Mouse (Mus musculus) bone marrow macrophage, adult 2 months (primary cell): ENCODE measurements around the gene Tor1aip1.

Experiments used
- CTCF ChIP-seq: IDR thresholded peaks from 2 replicates; pipeline ENCODE4 v1.5.1; 2012; ENCODE audit warnings: low read depth, mild to moderate bottlenecking, low read length, moderate library complexity
- POLR2A ChIP-seq: IDR thresholded peaks from 2 replicates; pipeline ENCODE4 v1.6.1; 2012; ENCODE audit warnings: mild to moderate bottlenecking, low read depth, low read length, borderline replicate concordance

DNA sequence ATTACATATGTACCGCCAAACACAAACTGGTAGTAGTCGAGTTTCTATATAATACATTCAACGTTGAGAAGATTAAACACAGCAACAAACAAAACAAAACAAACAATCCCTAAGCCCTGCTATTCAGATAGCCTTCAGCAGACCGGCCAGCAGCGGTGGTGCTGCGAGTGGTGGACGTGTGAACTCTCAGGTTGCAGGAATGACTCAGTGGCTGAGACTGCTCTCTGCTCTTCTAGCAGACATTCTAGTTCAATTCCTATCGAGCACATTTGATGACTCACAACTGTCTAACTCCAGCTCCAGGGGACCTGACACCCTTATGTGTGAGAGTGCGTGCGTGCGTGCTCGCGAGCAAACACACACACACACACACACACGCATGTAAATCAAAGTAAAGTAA, 33.8 kb upstream of the Tor1aip1 start:
- no peak for TF ChIP-seq POLR2A
- TF ChIP-seq CTCF, result no peak
